Mouse (Mus musculus): Measurements from ENCODE around the gene Ccdc42. TPM values are rescaled to one million over a fixed set of nuclear protein-coding genes. Genes with fewer than 3 reads are reported as not detected.

Ccdc42 gene
- total and polyA plus RNA-seq, 3 experiments: not detected

DNA sequence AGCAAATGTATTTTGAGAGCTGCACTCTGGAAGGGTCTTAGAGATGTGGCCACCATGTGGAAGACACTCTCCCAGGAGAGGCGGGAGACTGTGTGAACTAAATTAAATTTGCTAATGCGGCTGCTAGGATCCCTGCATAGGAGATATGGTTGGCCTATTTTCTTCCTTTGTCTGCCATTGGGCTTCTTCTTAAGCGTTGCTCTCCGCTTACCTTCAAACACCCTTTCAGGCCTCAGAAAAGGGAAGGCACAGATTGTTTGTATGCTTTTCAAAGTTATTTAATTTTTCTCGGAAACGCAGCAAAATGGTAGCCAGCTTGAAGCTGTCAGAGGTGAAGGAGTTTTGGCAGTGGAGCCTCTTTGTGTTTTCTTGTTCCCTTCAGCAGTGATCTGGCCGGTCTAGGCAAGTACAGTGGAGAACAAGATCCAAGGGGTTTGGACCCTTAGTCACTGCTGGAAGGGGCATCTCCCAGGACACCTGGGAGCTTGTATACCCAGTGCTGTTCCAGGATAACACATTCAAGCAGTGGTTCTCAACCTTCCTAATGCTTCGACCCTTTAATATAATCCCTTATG is 2.8 kb upstream of the Ccdc42 start:
- H3K4me3 ChIP-seq (ENCODE audit: control insufficient read depth in 1 of 2, insufficient read depth in 1 of 2, low read depth in 2 of 2, low read length in 2 of 2): no peak overlapping the region
- no peaks in the 10 kb centered on the region for H3K4me1 ChIP-seq (ENCODE audit: control insufficient read depth in 1 of 2, insufficient read depth in 2 of 2, low read length in 2 of 2)
- DNase-seq (ENCODE audit: low read depth, low spot score): no peak
- H3K36me3 ChIP-seq (ENCODE audit: control insufficient read depth in 1 of 2, insufficient read depth in 2 of 2, low read length in 2 of 2): no peaks in the 10 kb centered on the region
- no peak overlapping the region for H3K27ac ChIP-seq (ENCODE audit: control insufficient read depth, low read depth, low read length)
- H3K9me3 ChIP-seq (replicated peaks; ENCODE audit: insufficient read depth, low read length): no peaks in the 10 kb centered on the region
- H3K79me2 ChIP-seq (ENCODE audit: control insufficient read depth, insufficient read depth, low read length, poor library complexity): no peaks in the 10 kb centered on the region
- H3K9ac ChIP-seq (ENCODE audit: control insufficient read depth, low read depth, low read length, poor library complexity, severe bottlenecking): no peak overlapping the region
- TF ChIP-seq MYC (IDR thresholded peaks at IDR 0.05; ENCODE audit: low read depth, low read length) (no peak), CHD2 (IDR thresholded peaks at IDR 0.05; ENCODE audit: low read length) (no peak), UBTF (IDR thresholded peaks at IDR 0.05; ENCODE audit: borderline replicate concordance, insufficient read depth, low read depth, low read length) (no peak), JUND (IDR thresholded peaks at IDR 0.05; ENCODE audit: low read depth, low read length) (no peak), GATA1 (IDR thresholded peaks at IDR 0.05; ENCODE audit: low read depth, low read length) (no peak), NRF1 (IDR thresholded peaks at IDR 0.05; ENCODE audit: insufficient read depth, low read depth, low read length, poor library complexity, severe bottlenecking) (no peak), ETS1 (IDR thresholded peaks at IDR 0.05; ENCODE audit: low read depth, low read length) (no peak), KAT2A (conservative IDR thresholded peaks at IDR 0.05; ENCODE audit: low read depth, low read length) (no peak), USF2 (IDR thresholded peaks at IDR 0.05; ENCODE audit: borderline replicate concordance in 1 of 2, insufficient read depth in 1 of 2, low read depth in 1 of 2, low read length in 2 of 2) (no peak), RAD21 (IDR thresholded peaks at IDR 0.05; ENCODE audit: low read depth, low read length) (no peak), TCF12 (IDR thresholded peaks at IDR 0.05; ENCODE audit: low read depth, low read length) (no peak), MEF2A (IDR thresholded peaks at IDR 0.05; ENCODE audit: extremely low read depth, insufficient replicate concordance, low read depth, low read length, poor library complexity, severe bottlenecking) (no peak), NELFE (IDR thresholded peaks at IDR 0.05; ENCODE audit: low read depth, low read length) (no peak), MAFK (IDR thresholded peaks at IDR 0.05; ENCODE audit: borderline replicate concordance, low read depth, low read length) (no peak), CTCF (IDR thresholded peaks at IDR 0.05 in 2 of 3, conservative IDR thresholded peaks at IDR 0.05 in 1 of 3; ENCODE audit: control insufficient read depth in 1 of 3, insufficient read depth in 1 of 3, low read depth in 2 of 3, low read length in 3 of 3, poor library complexity in 1 of 3, severe bottlenecking in 1 of 3) (no peak), RCOR1 (IDR thresholded peaks at IDR 0.05; ENCODE audit: low read depth, low read length) (no peak), MAX (IDR thresholded peaks at IDR 0.05; ENCODE audit: low read length) (no peak), HCFC1 (IDR thresholded peaks at IDR 0.05; ENCODE audit: low read depth, low read length) (no peak), ELF1 (IDR thresholded peaks at IDR 0.05; ENCODE audit: low read depth, low read length) (no peak)
- peaks cover 21 to 33% of the 10 kb centered on the region in 2 experiments for H3K27me3 ChIP-seq (ENCODE audit: control insufficient read depth in 1 of 2, insufficient read depth in 2 of 2, low read length in 2 of 2)

DNA sequence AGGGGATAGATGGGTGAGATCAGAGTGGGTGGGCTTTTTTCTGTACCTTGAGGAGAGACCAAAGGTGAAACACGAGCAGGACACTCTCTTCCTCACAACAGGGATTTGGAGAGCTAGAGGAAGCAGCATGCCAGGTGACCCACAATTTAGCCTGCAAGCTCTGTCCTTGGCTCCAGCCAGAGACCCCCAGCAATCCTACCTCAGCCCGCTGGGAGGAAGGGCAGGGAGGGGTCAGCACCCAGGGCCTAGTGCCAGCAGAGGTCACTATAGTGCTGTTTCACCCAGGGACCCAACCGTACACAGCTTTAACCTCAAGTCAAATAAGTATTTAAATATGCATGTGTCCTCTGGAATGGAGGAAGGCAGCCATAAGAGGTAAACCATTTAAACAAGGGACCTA is 931 bp upstream of the Ccdc42 start:
- DNase-seq (ENCODE audit: low read depth, low spot score): peak; percentile 36
- TF ChIP-seq RAD21 (IDR thresholded peaks at IDR 0.05; ENCODE audit: low read depth, low read length) (peak; percentile 68), CTCF (IDR thresholded peaks at IDR 0.05 in 2 of 3, conservative IDR thresholded peaks at IDR 0.05 in 1 of 3; ENCODE audit: control insufficient read depth in 1 of 3, insufficient read depth in 1 of 3, low read depth in 2 of 3, low read length in 3 of 3, poor library complexity in 1 of 3, severe bottlenecking in 1 of 3) (peak; percentile 36 to 64 (median 59)), MAZ (IDR thresholded peaks at IDR 0.05; ENCODE audit: low read depth, low read length) (no peak; the same call in 1 of the 2 replicates), ZC3H11A (IDR thresholded peaks at IDR 0.05; ENCODE audit: low read depth, low read length) (peak; percentile 63), SMC3 (IDR thresholded peaks at IDR 0.05; ENCODE audit: low read depth, low read length) (peak; percentile 61)

More for the DNA sequence above, 931 bp upstream of the Ccdc42 start:
- H3K27me3 ChIP-seq (ENCODE audit: control insufficient read depth in 1 of 2, insufficient read depth in 2 of 2, low read length in 2 of 2): peaks cover 17 to 23% of the 10 kb centered on the region in 2 experiments
- no peak overlapping the region for H3K27ac ChIP-seq (ENCODE audit: control insufficient read depth, low read depth, low read length)
- H3K79me2 ChIP-seq (ENCODE audit: control insufficient read depth, insufficient read depth, low read length, poor library complexity): no peaks in the 10 kb centered on the region
- no peaks in the 10 kb centered on the region for H3K4me1 ChIP-seq (ENCODE audit: control insufficient read depth in 1 of 2, insufficient read depth in 2 of 2, low read length in 2 of 2)
- H3K9ac ChIP-seq (ENCODE audit: control insufficient read depth, low read depth, low read length, poor library complexity, severe bottlenecking): no peak overlapping the region
- H3K36me3 ChIP-seq (ENCODE audit: control insufficient read depth in 1 of 2, insufficient read depth in 2 of 2, low read length in 2 of 2): no peaks in the 10 kb centered on the region
- H3K9me3 ChIP-seq (replicated peaks; ENCODE audit: insufficient read depth, low read length): no peaks in the 10 kb centered on the region
- no peak overlapping the region for H3K4me3 ChIP-seq (ENCODE audit: control insufficient read depth in 1 of 2, insufficient read depth in 1 of 2, low read depth in 2 of 2, low read length in 2 of 2)

Data from MEL (cell line).